Mouse (Mus musculus): ENCODE data around the gene Baz2b. TPM values are rescaled to one million over a fixed set of nuclear protein-coding genes. Genes with fewer than 3 reads are reported as not detected.
A peak's percentile ranks its signal among the peaks of the same experiment; 100 is the strongest.
"Not testable (repeated sequence)": the region's sequence is repeated elsewhere in the genome, so short reads cannot be mapped to it uniquely, and the experiment has no call there.

Gene Baz2b
- polyA plus RNA-seq, 1 experiment from 2014 or later, result 19.7 TPM

DNA sequence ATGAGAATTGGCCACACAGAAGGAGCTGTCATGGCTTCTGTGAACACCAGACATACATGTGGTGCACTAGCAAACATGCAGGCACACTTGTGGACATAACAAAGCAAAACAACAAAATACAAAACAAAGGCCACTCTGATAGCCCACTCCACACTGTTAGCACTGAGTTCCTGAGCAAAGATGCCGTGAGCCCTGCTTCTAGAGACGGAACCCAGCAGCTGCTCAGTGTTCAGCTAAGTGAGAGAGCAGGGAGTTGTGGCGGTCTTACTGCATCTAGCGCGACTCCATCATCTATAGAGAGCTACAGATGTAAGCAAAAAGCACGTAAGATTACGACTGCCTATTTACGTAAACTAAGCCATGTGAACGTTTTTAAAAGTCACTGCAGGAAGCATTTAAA lies 132.0 kb downstream of the Baz2b start:
- no peak for TF ChIP-seq EP300 (IDR thresholded peaks at IDR 0.05; ENCODE audit: low read depth)
- TF ChIP-seq CTCF (IDR thresholded peaks at IDR 0.05; ENCODE audit: low read depth), result no peak
- DNase-seq (no peak), ATAC-seq (no peak)
- no peaks in the 10 kb centered on the region for H3K27me3 ChIP-seq (ENCODE audit: insufficient read depth, low read length)
- H3K27ac ChIP-seq (ENCODE audit: low read depth), result peak overlapping the region; percentile 77
- H3K9me3 ChIP-seq (ENCODE audit: low read length), result no peaks in the 10 kb centered on the region
- no peak overlapping the region for H3K4me2 ChIP-seq (ENCODE audit: low read depth, low read length)
- no peak overlapping the region for H3K9ac ChIP-seq (replicated peaks)
- H3K4me3 ChIP-seq (ENCODE audit: low read depth, low read length), result no peak overlapping the region
- no peaks in the 10 kb centered on the region; the same call in 1 of the 2 replicates for H3K36me3 ChIP-seq (replicated peaks; ENCODE audit: insufficient read depth, low read length)
- 80% methylated on average over 9 of the region's 9 CpGs for WGBS (ENCODE audit: insufficient replicate concordance)
- peaks cover 14% of the 10 kb centered on the region for H3K4me1 ChIP-seq (ENCODE audit: insufficient read depth)

DNA sequence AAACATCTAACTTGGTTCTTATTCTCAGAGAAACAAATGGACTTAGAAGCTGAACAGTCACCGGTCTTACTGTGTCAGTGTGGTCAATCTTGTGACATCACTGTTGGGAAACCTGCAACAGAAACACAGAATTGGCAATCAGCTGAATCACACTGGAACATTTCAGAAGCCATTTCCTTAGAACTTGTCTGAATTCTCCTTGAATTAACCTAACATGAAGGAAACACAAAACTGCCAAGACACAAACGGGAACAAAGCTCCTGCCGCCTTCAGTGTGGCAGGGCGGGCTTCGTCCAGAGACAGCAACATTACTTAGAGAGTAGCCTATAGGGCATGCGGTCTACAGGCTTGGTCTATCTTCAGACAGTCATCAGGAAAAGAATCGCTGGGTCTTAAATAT lies 132.8 kb downstream of the Baz2b start:
- H3K4me2 ChIP-seq (ENCODE audit: low read depth, low read length), result no peak overlapping the region

DNA sequence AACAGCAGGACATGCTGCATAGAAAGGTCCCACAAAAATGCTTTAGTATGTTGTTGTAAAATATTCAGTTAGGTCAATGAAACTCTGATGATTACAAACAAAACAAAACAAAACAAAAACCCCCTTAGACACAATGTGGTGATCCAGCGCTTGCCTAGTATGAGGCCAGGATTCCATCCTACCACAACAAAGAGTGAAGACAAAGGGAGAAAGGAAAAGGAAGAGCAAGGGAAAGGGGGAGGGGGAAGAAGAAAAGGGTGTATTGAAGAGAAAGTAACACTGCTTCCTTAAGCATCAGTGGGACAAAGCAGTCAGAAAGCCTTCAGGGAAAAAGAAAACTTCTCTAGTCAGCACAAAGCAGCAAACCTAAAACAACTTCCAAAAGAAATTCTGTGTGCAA lies 133.6 kb downstream of the Baz2b start:
- TF ChIP-seq CTCF (IDR thresholded peaks at IDR 0.05; ENCODE audit: low read depth) (no peak), EP300 (IDR thresholded peaks at IDR 0.05; ENCODE audit: low read depth) (no peak)
- WGBS (ENCODE audit: insufficient replicate concordance), result 24% methylated on average over 1 of the region's 1 CpGs
- H3K27ac ChIP-seq (ENCODE audit: low read depth), result peak overlapping the region; percentile 13
- H3K4me3 ChIP-seq (ENCODE audit: low read depth, low read length), result no peak overlapping the region
- H3K27me3 ChIP-seq (ENCODE audit: insufficient read depth, low read length), result no peaks in the 10 kb centered on the region
- H3K4me1 ChIP-seq (ENCODE audit: insufficient read depth), result peaks cover 15% of the 10 kb centered on the region
- DNase-seq (no peak), ATAC-seq (no peak)
- no peak overlapping the region for H3K4me2 ChIP-seq (ENCODE audit: low read depth, low read length)
- H3K9me3 ChIP-seq (ENCODE audit: low read length), result no peaks in the 10 kb centered on the region
- no peaks in the 10 kb centered on the region; the same call in 1 of the 2 replicates for H3K36me3 ChIP-seq (replicated peaks; ENCODE audit: insufficient read depth, low read length)
- H3K9ac ChIP-seq (replicated peaks), result no peak overlapping the region

More for the DNA sequence above, 132.8 kb downstream of the Baz2b start:
- 41% methylated on average over 7 of the region's 7 CpGs for WGBS (ENCODE audit: insufficient replicate concordance)
- no peaks in the 10 kb centered on the region for H3K9me3 ChIP-seq (ENCODE audit: low read length)
- peak; percentile 63; the same call in 1 of the 2 replicates for TF ChIP-seq EP300 (IDR thresholded peaks at IDR 0.05; ENCODE audit: low read depth)
- no peak for TF ChIP-seq CTCF (IDR thresholded peaks at IDR 0.05; ENCODE audit: low read depth)
- H3K27ac ChIP-seq (ENCODE audit: low read depth), result peak overlapping the region; percentile 77
- H3K9ac ChIP-seq (replicated peaks), result peak overlapping the region; percentile 26; the same call in 1 of the 2 replicates
- peak; percentile 44; the same call in 1 of the 2 replicates for ATAC-seq
- no peak overlapping the region for H3K4me3 ChIP-seq (ENCODE audit: low read depth, low read length)
- H3K36me3 ChIP-seq (replicated peaks; ENCODE audit: insufficient read depth, low read length), result no peaks in the 10 kb centered on the region; the same call in 1 of the 2 replicates
- no peaks in the 10 kb centered on the region for H3K27me3 ChIP-seq (ENCODE audit: insufficient read depth, low read length)
- peak; percentile 42 for DNase-seq
- H3K4me1 ChIP-seq (ENCODE audit: insufficient read depth), result peaks cover 14% of the 10 kb centered on the region

DNA sequence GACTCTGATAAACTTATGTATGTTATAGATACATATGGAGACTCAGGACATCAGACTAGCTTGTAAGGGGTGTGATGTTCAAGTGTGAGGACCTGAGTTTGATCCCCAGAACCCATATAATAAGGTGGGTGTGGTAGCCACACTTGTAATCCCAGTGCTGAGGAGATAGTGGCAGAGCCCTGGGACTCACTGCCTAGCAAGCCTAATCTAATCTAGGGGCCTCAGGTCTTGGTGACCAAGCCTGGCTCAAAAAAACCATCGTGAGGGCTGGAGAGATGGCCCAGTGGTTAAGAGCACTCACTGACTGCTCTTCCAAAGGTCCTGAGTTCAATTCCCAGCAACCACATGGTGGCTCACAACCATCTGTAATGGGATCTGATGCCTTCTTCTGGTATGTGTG lies 135.8 kb downstream of the Baz2b start:
- H3K27ac ChIP-seq (ENCODE audit: low read depth); H3K9ac ChIP-seq (replicated peaks); ATAC-seq; H3K4me2 ChIP-seq (ENCODE audit: low read depth, low read length); H3K4me3 ChIP-seq (ENCODE audit: low read depth, low read length); H3K36me3 ChIP-seq (replicated peaks; ENCODE audit: insufficient read depth, low read length); DNase-seq; H3K27me3 ChIP-seq (ENCODE audit: insufficient read depth, low read length); H3K9me3 ChIP-seq (ENCODE audit: low read length): not testable (repeated sequence)
- H3K4me1 ChIP-seq (ENCODE audit: insufficient read depth), result peaks cover 11% of the 10 kb centered on the region
- WGBS (ENCODE audit: insufficient replicate concordance), result 57% methylated on average over 1 of the region's 1 CpGs

DNA sequence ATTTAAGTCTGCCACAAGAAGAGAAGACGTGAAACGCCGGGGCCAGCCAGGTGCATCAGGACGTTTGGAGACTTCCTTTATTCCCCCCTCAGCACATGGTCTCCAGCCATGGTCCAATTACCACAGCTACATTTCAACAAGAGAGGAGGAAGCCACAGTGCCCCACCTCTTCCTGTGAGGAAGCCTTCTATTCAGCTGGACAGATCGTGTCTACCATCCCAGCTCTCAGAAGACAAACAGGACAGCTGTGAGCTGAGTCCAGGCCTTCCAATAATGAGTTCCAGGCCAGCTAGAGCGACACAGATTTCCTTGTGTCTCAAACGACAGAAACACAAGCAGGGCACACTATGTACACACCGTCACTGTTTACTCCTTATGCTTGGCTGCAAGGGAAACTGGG lies 137.8 kb downstream of the Baz2b start:
- Histone ChIP-seq H3K4me2 (ENCODE audit: low read depth, low read length) (peak overlapping the region; percentile 33; the same call in 1 of the 2 replicates), H3K9me3 (ENCODE audit: low read length) (no peaks in the 10 kb centered on the region), H3K4me1 (ENCODE audit: insufficient read depth) (peaks cover 7% of the 10 kb centered on the region), H3K4me3 (ENCODE audit: low read depth, low read length) (no peak overlapping the region), H3K9ac (replicated peaks) (no peak overlapping the region), H3K36me3 (replicated peaks; ENCODE audit: insufficient read depth, low read length) (no peaks in the 10 kb centered on the region; the same call in 1 of the 2 replicates), H3K27me3 (ENCODE audit: insufficient read depth, low read length) (no peaks in the 10 kb centered on the region), H3K27ac (ENCODE audit: low read depth) (peak overlapping the region; percentile 70)
- TF ChIP-seq CTCF (IDR thresholded peaks at IDR 0.05; ENCODE audit: low read depth), result no peak
- 0 out of 2 replicates have a peak, but pooled peaks have one; percentile 24 for TF ChIP-seq EP300 (IDR thresholded peaks at IDR 0.05; ENCODE audit: low read depth)
- WGBS (ENCODE audit: insufficient replicate concordance), result 32% methylated on average over 8 of the region's 8 CpGs
- DNase-seq (peak; percentile 45), ATAC-seq (peak; percentile 62)

DNA sequence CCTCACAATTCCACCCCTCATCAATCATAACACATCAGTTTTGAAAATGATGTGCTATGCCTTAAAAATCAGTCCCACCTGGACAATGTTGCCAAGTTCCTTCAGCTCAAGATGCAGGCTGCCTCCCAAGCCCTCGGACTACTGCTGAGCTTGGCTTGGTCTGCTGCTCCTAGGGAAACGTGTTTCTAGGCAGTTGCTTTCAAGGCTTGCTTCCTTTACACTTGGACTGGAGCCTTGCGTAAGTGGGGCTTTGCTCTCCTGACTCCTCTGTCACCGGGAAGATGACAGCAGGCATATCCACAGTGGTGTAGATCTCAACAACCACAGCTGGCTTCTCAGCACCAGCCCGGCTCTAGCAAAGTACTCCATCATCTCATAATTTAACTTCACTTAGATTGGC lies 138.7 kb downstream of the Baz2b start:
- ATAC-seq (no peak), DNase-seq (no peak)
- peak overlapping the region; percentile 6; the same call in 1 of the 2 replicates for H3K4me2 ChIP-seq (ENCODE audit: low read depth, low read length)
- WGBS (ENCODE audit: insufficient replicate concordance), result 59% methylated on average over 5 of the region's 5 CpGs
- H3K9me3 ChIP-seq (ENCODE audit: low read length), result no peaks in the 10 kb centered on the region
- no peak overlapping the region for H3K9ac ChIP-seq (replicated peaks)
- H3K27me3 ChIP-seq (ENCODE audit: insufficient read depth, low read length), result no peaks in the 10 kb centered on the region
- peak overlapping the region; percentile 70 for H3K27ac ChIP-seq (ENCODE audit: low read depth)
- H3K36me3 ChIP-seq (replicated peaks; ENCODE audit: insufficient read depth, low read length), result no peaks in the 10 kb centered on the region; the same call in 1 of the 2 replicates
- H3K4me1 ChIP-seq (ENCODE audit: insufficient read depth), result peaks cover 6% of the 10 kb centered on the region; the same call in 1 of the 2 replicates
- no peak for TF ChIP-seq CTCF (IDR thresholded peaks at IDR 0.05; ENCODE audit: low read depth)
- TF ChIP-seq EP300 (IDR thresholded peaks at IDR 0.05; ENCODE audit: low read depth), result no peak
- no peak overlapping the region for H3K4me3 ChIP-seq (ENCODE audit: low read depth, low read length)

Measured in liver, postnatal 0 days (tissue).